Mouse (Mus musculus) lung, adult 2 months (tissue): ENCODE measurements around the gene Kmt2b.
A peak's percentile ranks its signal among the peaks of the same experiment; 100 is the strongest.

Experiments
- CTCF ChIP-seq: fragments of 200-500 bp; IDR thresholded peaks from 2 replicates; pipeline ENCODE4 v1.5.1; 2011; ENCODE audit warnings: mild to moderate bottlenecking, low read length, control low read depth; ENCODE audit not compliant: insufficient read depth
- POLR2A ChIP-seq: fragments of 200-500 bp; IDR thresholded peaks from 2 replicates; pipeline ENCODE4 v1.6.1; 2011; ENCODE audit warnings: low read depth, mild to moderate bottlenecking, control low read depth, low read length, borderline replicate concordance; ENCODE audit errors: extremely low read depth

DNA sequence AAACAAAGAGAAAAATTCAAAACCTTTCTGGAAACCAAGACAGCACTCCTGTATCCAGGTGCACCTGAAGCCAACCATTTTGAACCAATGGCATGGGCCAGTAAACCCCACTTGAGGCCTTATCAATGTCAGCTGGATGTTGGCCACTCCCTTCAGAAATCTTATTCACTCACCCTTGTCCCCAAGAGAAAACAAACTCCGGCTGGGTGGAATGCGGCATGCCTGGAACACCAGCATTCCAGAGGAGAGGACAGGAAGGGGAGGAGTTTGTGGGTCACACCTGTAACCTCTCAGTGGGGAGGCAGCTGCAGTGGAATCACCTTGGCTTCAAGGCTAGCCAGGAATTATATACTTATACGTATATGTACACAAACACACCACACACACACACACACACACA, 14.1 kb upstream of the Kmt2b start:
- no peak for TF ChIP-seq CTCF
- TF ChIP-seq POLR2A: peak; percentile 44; the same call in 1 of the 2 replicates
